Mouse (Mus musculus) liver, adult 2 months (tissue): ENCODE measurements at regions not wholly inside any gene's neighbourhood (a gene's known extent, or its start where the extent isn't known, plus 50 kb on each side); places are given as distances from the start of the nearest gene placed in this dataset.

Experiments used
- CTCF ChIP-seq: fragments of 200-500 bp; IDR thresholded peaks from 2 replicates; pipeline ENCODE4 v1.5.1; 2011; ENCODE audit warnings: low read depth, low read length, control low read depth
- POLR2A ChIP-seq: fragments of 200-500 bp; IDR thresholded peaks from 2 replicates; pipeline ENCODE4 v1.6.1; 2011; ENCODE audit warnings: low read length, control low read depth; ENCODE audit not compliant: insufficient read depth; ENCODE audit errors: extremely low read depth

GRCm38 (mm10) chr2:19132864-19133263 lies 66.2 kb upstream of the Armc3 start:
- TF ChIP-seq CTCF (no peak), POLR2A (no peak)
